Mouse (Mus musculus) forebrain, embryonic 12.5 days (tissue): Measurements from ENCODE around the gene Dennd4c. TPM values are rescaled to one million over a fixed set of nuclear protein-coding genes. Genes with fewer than 3 reads are reported as not detected.
"Not testable (repeated sequence)": the region's sequence is repeated elsewhere in the genome, so short reads cannot be mapped to it uniquely, and the experiment has no call there.

Experiments used
- ATAC-seq: fragments of 200-750 bp; cut with Nextera tagmentation; 2 replicates; pipeline ENCODE4 v1.8.0; 2017; ENCODE audit warnings: moderate TSS enrichment; ENCODE audit not compliant: low FRiP score
- H3K27ac ChIP-seq: fragments of 300-500 bp; sonication (generic); 2 replicates; pipeline ENCODE4 v1.5.1; 2016; ENCODE audit warnings: mild to moderate bottlenecking
- H3K27me3 ChIP-seq: fragments of 300-500 bp; sonication (generic); 2 replicates; pipeline ENCODE4 v1.6.1; 2016; ENCODE audit warnings: mild to moderate bottlenecking
- H3K36me3 ChIP-seq: fragments of 300-500 bp; sonication (generic); replicated peaks from 2 replicates; pipeline ENCODE4 v1.6.1; 2016; ENCODE audit warnings: mild to moderate bottlenecking
- H3K4me1 ChIP-seq: fragments of 300-500 bp; sonication (generic); 2 replicates; pipeline ENCODE4 v1.6.1; 2016
- H3K4me2 ChIP-seq: fragments of 300-500 bp; sonication (generic); 2 replicates; pipeline ENCODE4 v1.6.1; 2016; ENCODE audit warnings: mild to moderate bottlenecking, moderate library complexity
- H3K4me3 ChIP-seq: fragments of 300-500 bp; sonication (generic); replicated peaks from 2 replicates; pipeline ENCODE4 v1.5.1; 2016; ENCODE audit warnings: mild to moderate bottlenecking
- H3K9ac ChIP-seq: fragments of 300-500 bp; sonication (generic); 2 replicates; pipeline ENCODE4 v1.6.1; 2016; ENCODE audit warnings: mild to moderate bottlenecking
- H3K9me3 ChIP-seq: fragments of 300-500 bp; sonication (generic); 2 replicates; pipeline ENCODE4 v1.6.1; 2016
- WGBS: fragments of 180-500 bp; shearing (Covaris S2); methylation state at CpG from one replicate; pipeline ENCODE4 v1.1.7; 2016; 5-methylcytosine and 5-hydroxymethylcytosine counted together
- polyA plus RNA-seq: library from polyadenylated mRNA; unstranded; fragments of >200 nt; fragmentation: Nextera tagmentation; extraction: Ambion mirVana; gene quantifications from 2 replicates; pipeline ENCODE4 v1.2.1, GENCODE M21; 2016

Dennd4c gene
- polyA plus RNA-seq, 1 experiment from 2014 or later: 7.3 TPM

DNA sequence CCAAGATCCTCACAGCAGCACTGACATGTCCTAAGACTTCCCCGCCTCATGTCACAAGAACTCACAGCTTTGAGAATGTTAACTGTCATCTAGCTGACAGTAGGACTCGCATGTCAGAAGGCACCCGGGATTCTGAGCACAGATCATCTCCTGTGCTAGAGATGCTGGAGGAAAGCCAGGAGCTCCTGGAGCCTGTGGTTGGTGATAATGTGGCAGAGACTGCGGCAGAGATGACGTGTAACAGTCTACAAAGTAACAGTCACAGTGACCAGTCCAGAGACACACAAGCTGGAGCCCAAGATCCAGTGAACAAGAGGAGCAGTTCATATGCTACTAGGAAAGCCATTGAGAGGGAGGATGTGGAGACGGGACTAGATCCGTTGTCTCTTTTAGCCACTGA, 76.8 kb downstream of the Dennd4c start:
- no peak overlapping the region for H3K4me2 ChIP-seq
- H3K4me3 ChIP-seq: no peak overlapping the region
- no peaks in the 10 kb centered on the region for H3K4me1 ChIP-seq
- no peaks in the 10 kb centered on the region for H3K9me3 ChIP-seq
- H3K27ac ChIP-seq: no peak overlapping the region
- H3K36me3 ChIP-seq: peaks cover 49% of the 10 kb centered on the region
- no peaks in the 10 kb centered on the region for H3K27me3 ChIP-seq
- H3K9ac ChIP-seq: no peak overlapping the region
- ATAC-seq: no peak
- WGBS: 97% methylated on average over 7 of the region's 7 CpGs

DNA sequence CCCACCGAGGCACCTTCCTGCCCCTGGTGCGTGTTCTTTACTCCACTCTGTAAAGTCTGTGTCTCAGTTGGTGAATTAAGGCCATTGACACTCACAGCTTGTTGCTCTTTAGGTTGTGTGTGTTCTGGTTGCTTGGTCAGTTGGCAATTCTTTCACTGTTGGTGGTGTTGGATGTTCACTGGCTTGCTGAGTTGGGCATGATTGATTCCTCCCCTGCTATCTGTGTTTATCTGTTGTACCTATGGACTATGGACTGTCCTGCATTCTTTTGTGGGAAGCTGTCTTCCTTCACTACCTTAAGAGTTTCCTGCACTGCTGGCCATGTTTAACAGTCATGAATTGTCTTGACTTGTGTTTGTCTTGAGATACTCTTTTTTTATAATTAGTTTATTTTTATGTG, 83.5 kb downstream of the Dennd4c start:
- Histone ChIP-seq H3K27me3 (no peaks in the 10 kb centered on the region), H3K9me3 (no peaks in the 10 kb centered on the region), H3K4me2 (no peak overlapping the region), H3K36me3 (peaks cover 41% of the 10 kb centered on the region), H3K27ac (no peak overlapping the region), H3K4me3 (no peak overlapping the region), H3K4me1 (no peaks in the 10 kb centered on the region), H3K9ac (no peak overlapping the region)
- WGBS: 90% methylated on average over 2 of the region's 2 CpGs
- no peak for ATAC-seq

DNA sequence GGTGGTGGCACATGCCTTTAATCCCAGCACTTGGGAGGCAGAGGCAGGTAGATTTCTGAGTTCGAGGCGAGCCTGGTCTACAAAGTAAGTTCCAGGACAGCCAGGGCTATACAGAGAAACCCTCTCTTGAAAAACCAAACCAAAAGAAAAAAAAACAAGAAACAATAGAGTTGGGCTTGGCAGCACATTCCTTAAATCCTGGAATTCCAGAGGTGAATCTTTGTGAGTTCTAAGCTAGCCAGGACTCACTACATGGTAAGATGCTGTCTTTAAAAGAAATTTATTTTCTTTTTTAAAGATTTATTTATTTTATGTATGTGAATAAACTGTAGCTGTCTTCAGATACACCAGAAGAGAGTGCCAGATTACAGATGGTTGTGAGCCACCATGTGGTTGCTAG, 92.8 kb downstream of the Dennd4c start:
- WGBS: 98% methylated on average over 2 of the region's 2 CpGs
- H3K9ac ChIP-seq, H3K9me3 ChIP-seq, H3K4me3 ChIP-seq, ATAC-seq, H3K4me2 ChIP-seq, H3K4me1 ChIP-seq, H3K27me3 ChIP-seq, H3K27ac ChIP-seq: not testable (repeated sequence)
- peaks cover 43% of the 10 kb centered on the region for H3K36me3 ChIP-seq

DNA sequence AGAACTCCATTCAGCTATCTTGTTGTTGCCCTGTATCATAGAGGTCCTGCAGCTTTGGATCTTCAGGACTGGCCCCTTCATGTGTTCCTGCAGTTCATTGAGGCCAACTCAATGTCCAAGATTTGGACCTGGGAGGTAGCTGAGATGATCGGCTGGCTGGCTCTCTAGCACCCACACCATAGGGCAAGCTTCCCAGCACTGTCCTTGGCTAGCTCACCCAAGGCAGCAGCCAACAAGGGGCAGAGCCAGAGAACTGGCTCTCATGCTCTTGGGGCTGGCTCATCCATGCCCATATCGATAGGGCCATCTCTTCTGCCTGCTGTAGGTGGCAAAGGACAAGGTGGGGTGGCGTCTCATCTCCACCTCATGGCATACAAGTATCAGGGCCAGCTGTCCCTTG, 97.0 kb downstream of the Dennd4c start:
- ATAC-seq: no peak
- H3K4me3 ChIP-seq: no peak overlapping the region
- H3K9me3 ChIP-seq: no peaks in the 10 kb centered on the region
- H3K36me3 ChIP-seq: peaks cover 38% of the 10 kb centered on the region
- H3K27ac ChIP-seq: no peak overlapping the region
- no peaks in the 10 kb centered on the region for H3K4me1 ChIP-seq
- H3K27me3 ChIP-seq: no peaks in the 10 kb centered on the region
- no peak overlapping the region for H3K4me2 ChIP-seq
- WGBS: 97% methylated on average over 3 of the region's 3 CpGs
- no peak overlapping the region for H3K9ac ChIP-seq

DNA sequence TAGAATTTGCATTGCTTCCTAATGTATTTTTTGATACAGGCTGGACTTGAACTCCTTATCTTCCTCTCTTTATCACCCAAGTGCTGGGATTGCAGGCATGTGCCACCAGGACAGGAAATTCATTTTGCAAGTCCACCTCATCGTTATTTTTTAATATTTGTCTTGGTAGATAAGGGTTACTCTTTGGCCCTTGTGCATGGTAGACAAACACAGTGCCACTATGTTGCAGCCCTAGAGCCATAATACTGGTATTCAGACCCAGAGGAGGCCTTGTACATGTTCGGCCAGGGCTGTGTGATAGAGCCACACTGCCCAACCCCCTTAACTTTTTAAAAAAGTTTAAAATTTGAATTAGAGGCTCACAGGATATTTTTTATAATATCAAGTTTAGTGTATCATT, 98.9 kb downstream of the Dennd4c start:
- Histone ChIP-seq H3K4me1 (no peaks in the 10 kb centered on the region), H3K4me3 (no peak overlapping the region), H3K9ac (no peak overlapping the region), H3K27ac (no peak overlapping the region), H3K27me3 (no peaks in the 10 kb centered on the region), H3K9me3 (no peaks in the 10 kb centered on the region), H3K36me3 (peaks cover 40% of the 10 kb centered on the region), H3K4me2 (no peak overlapping the region)
- no peak for ATAC-seq
- WGBS: 96% methylated on average over 2 of the region's 2 CpGs

DNA sequence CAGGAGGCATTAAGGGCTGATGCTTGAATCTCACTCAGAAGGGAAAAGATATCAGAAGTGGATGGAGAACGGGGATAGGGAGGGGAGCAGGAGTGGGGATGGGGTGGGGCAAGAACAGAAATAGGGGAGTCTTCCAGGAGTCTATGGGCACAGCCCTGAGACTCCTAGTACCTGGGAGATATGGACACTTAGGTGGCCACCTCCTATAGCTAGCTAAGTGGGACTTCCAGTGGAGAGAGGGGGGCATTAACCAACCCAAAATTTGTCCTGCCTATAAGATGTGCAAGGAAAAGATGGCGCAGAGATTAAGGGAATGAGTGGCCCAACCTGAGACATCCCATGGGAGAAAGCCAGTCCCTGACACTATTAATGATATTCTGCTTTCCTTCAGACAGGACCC, 103.0 kb downstream of the Dennd4c start:
- Histone ChIP-seq H3K4me2 (no peak overlapping the region), H3K4me3 (no peak overlapping the region), H3K9me3 (no peaks in the 10 kb centered on the region), H3K9ac (no peak overlapping the region), H3K4me1 (peaks cover 8% of the 10 kb centered on the region), H3K36me3 (peaks cover 57% of the 10 kb centered on the region), H3K27me3 (no peaks in the 10 kb centered on the region), H3K27ac (no peak overlapping the region)
- no peak for ATAC-seq
- WGBS: 85% methylated on average over 2 of the region's 2 CpGs

DNA sequence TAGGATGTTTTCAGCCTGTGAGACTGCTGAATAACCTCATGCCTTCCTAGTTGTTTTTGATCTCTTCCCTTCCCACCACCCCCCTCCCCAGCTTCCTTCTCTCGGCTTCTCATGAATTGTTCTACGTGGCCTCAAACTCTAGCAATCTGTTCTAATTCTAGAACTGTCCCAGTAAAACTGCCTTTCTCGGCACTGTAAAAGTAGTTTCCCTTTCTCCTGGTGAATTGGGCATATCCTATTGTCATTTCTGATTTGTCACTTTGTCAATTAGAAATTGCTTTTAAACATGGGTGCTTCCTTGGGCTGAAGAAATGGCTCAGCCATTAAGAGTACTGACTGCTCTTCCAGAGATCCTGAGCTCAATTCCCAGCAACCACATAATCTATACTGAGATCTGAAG, 103.7 kb downstream of the Dennd4c start:
- no peaks in the 10 kb centered on the region for H3K9me3 ChIP-seq
- no peak overlapping the region for H3K9ac ChIP-seq
- H3K27me3 ChIP-seq: no peaks in the 10 kb centered on the region
- no peak overlapping the region for H3K4me3 ChIP-seq
- peaks cover 8% of the 10 kb centered on the region for H3K4me1 ChIP-seq
- H3K36me3 ChIP-seq: peaks cover 53% of the 10 kb centered on the region
- H3K4me2 ChIP-seq: no peak overlapping the region
- 89% methylated on average over 3 of the region's 3 CpGs for WGBS
- no peak overlapping the region for H3K27ac ChIP-seq
- no peak for ATAC-seq

DNA sequence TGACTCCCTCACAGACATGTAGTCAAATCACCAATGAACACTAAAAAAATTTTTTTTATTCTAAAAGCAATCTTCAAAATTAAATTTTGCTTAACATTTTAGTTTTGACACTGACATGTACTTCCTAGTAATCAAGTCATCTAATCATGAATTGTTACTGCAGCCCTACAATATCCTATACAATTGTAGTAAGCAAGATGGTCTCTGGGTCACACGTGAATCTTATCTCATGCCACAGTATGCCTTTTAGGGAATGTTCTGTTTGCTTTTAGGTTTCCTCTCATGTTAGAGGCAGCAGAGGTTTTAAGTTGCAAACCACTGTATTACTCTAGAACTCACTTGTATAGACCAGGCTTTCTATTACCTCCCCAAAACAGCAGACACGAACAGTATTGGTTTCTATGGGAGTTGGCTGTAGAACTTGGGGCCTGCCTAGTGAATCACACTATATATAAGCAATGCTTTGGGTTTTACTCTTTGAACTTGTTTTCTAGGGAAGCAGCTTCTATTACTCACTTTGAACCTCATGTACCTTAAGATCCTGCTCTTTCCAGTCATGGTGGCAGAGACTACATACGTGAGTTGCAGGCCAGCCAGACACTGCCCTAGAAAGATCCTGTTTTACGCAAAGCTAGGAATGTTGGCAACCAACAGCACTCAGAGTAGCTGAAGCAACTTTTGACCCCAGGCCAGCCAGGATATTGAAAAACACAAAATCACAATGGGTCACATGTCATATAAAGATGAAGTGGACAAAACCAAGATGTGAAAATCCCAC, 104.6 kb downstream of the Dennd4c start:
- no peak overlapping the region for H3K4me3 ChIP-seq
- no peaks in the 10 kb centered on the region for H3K27me3 ChIP-seq
- ATAC-seq: no peak
- no peaks in the 10 kb centered on the region for H3K9me3 ChIP-seq
- H3K36me3 ChIP-seq: peaks cover 49% of the 10 kb centered on the region
- H3K27ac ChIP-seq: no peak overlapping the region
- peaks cover 11% of the 10 kb centered on the region for H3K4me1 ChIP-seq
- no peak overlapping the region for H3K4me2 ChIP-seq
- 87% methylated on average over 4 of the region's 4 CpGs for WGBS
- no peak overlapping the region for H3K9ac ChIP-seq

DNA sequence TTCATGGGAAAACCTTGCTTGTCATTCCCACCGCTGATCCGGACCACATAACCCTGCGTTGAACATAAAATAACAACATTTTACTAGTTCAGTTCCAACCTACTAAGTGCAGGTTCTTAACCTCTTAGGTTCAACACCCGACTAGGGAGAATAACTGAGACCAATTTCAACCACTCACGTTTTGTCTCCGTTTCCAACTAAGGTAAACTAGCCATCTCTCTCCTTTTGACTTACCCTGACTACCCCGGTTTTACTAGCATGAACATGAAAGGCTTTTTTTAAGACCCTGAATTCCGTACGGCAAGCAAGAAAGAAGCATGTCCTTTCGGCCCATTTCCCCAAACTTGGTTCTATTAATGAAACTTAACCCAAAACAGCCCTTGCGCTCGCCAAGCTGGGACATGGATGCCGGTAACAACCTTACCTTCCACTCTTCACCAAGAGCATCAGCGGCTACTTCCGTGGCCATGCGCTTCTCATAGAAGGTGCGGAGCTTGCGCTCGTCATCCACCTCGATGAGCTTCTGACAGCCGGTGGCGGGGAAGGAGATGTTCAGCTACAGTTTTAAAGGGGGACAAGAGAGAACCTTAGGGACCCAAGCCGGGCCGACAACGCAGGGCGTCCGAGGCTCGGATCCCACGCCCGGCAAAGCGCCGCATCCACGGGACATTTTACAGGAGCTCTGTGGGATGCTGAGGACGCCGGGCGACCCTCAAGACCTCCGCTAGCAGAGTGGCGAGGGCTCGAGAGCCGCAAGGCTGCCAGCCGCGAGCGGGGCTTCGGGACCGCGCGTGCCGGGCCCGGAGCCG, 108.2 kb downstream of the Dennd4c start:
- Histone ChIP-seq H3K9ac (peak overlapping the region; percentile 99), H3K9me3 (no peaks in the 10 kb centered on the region), H3K27ac (peak overlapping the region; percentile 95), H3K4me1 (peaks cover 17% of the 10 kb centered on the region), H3K4me2 (peak overlapping the region; percentile 74), H3K36me3 (peaks cover 40% of the 10 kb centered on the region), H3K4me3 (peak overlapping the region; percentile 97), H3K27me3 (no peaks in the 10 kb centered on the region)
- WGBS: 2% methylated on average over 50 of the region's 50 CpGs
- ATAC-seq: no peak; the same call in 1 of the 2 replicates

DNA sequence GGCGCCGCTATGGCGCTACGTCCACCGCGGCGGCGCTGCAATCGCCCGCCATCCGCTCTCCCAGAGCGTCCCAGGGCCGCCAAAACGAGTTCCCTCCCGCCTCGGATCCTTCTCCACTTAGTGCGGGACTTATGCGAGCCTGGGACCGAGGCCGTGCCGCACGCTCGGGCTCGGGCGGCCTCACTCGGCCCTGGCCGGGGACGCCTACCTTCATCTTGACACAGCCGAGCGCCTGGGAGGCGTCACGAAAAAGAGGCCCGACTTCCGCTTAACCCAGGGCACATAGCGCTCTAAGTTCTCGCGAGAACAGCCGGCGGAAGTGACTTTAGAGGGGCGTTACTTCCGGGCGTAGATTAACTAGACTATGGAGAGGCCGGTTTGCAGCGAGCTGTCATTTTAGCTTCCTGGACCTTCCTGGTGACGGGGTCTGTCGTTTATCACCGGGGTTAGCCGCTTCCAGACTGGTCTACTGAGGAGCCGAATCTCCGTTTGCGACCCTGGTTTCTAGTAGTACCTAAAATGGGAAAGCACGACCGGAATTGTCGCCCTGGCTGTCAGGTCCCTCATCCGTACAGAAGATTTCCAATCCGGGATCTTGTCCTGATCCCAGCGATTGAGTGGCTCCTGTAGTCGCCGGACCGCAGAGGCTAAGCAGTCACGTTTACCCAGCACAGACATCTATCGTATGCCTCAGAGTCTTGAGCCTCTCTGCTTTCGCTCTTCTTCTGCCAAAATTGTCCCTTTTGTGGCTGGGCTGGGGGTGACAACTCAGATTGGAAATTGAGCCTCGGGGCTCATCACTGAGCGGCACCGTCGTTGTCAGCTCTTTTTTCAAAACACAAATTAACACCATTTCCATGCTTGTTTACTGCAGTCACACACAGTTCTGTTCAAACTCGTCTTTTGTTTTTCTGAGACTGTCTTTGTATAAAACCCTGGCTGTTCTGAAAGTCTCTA, 109.0 kb downstream of the Dennd4c start, which contains the start of gene Rps6:
Rps6 (minus strand) TSS at position 300 of the 957 bp plus-strand sequence.
- H3K4me1 ChIP-seq: peaks cover 17% of the 10 kb centered on the region
- WGBS: under 1% methylated on average over 67 of the region's 68 CpGs
- H3K27me3 ChIP-seq: no peaks in the 10 kb centered on the region
- ATAC-seq: peak; percentile 99
- peaks cover 32% of the 10 kb centered on the region for H3K36me3 ChIP-seq
- peak within 1 kb of the TSS; percentile 99 for H3K9ac ChIP-seq
- H3K4me2 ChIP-seq: peak within 1 kb of the TSS; percentile 82
- peak within 1 kb of the TSS; percentile 97 for H3K4me3 ChIP-seq
- no peaks in the 10 kb centered on the region for H3K9me3 ChIP-seq
- H3K27ac ChIP-seq: peak within 1 kb of the TSS; percentile 95

DNA sequence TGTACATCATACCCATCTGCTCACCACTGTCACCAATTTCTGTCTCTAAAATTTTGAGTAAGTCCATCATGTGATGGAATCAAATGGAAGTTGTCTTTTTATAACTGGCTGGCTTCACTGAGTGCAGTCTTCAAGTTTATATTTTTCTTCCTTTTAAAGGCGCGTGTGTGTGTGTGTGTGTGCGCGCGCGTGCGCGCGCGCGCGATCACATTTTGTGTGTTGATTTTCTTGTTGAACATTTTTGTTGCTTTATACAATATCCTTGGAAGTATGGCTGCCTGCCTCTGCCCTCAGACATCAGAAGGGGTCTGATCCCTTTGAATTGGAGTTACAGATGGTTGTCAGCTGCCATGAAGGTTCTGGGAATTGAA, 109.7 kb downstream of the Dennd4c start:
- peak overlapping the region; percentile 82 for H3K4me2 ChIP-seq
- peaks cover 26% of the 10 kb centered on the region for H3K36me3 ChIP-seq
- no peak for ATAC-seq
- WGBS: 50% methylated on average over 12 of the region's 12 CpGs
- H3K27ac ChIP-seq: peak overlapping the region; percentile 95; the same call in 1 of the 2 replicates
- H3K9ac ChIP-seq: peak overlapping the region; percentile 70
- H3K4me1 ChIP-seq: peaks cover 17% of the 10 kb centered on the region
- H3K4me3 ChIP-seq: peak overlapping the region; percentile 97
- H3K27me3 ChIP-seq: no peaks in the 10 kb centered on the region
- H3K9me3 ChIP-seq: no peaks in the 10 kb centered on the region

DNA sequence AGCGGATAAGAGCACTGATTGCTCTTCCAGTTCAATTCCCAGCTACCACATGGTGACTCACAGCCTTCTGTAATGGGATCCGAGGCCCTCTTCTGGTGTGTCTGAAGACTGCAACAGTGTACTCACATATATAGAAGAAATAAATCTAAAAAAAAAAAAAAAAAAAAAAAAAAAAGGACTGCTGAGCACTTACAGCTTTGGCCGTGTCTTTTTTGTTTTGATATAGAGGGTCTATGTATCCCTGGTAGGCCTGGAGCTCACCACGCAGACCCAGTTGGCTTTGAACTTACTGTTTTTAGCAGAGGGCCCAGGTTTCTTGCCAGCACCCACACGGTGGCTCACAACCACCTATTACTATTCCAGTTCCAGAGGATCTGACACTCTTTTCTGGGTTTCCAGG, 115.7 kb downstream of the Dennd4c start:
- Histone ChIP-seq H3K36me3 (no peaks in the 10 kb centered on the region), H3K4me3 (no peak overlapping the region), H3K9ac (no peak overlapping the region), H3K27ac (no peak overlapping the region), H3K4me2 (no peak overlapping the region), H3K27me3 (no peaks in the 10 kb centered on the region), H3K9me3 (no peaks in the 10 kb centered on the region), H3K4me1 (no peaks in the 10 kb centered on the region)
- WGBS: 88% methylated on average over 5 of the region's 5 CpGs
- ATAC-seq: no peak
